Mouse (Mus musculus): ENCODE results near the gene Map3k19.

Map3k19 gene

DNA sequence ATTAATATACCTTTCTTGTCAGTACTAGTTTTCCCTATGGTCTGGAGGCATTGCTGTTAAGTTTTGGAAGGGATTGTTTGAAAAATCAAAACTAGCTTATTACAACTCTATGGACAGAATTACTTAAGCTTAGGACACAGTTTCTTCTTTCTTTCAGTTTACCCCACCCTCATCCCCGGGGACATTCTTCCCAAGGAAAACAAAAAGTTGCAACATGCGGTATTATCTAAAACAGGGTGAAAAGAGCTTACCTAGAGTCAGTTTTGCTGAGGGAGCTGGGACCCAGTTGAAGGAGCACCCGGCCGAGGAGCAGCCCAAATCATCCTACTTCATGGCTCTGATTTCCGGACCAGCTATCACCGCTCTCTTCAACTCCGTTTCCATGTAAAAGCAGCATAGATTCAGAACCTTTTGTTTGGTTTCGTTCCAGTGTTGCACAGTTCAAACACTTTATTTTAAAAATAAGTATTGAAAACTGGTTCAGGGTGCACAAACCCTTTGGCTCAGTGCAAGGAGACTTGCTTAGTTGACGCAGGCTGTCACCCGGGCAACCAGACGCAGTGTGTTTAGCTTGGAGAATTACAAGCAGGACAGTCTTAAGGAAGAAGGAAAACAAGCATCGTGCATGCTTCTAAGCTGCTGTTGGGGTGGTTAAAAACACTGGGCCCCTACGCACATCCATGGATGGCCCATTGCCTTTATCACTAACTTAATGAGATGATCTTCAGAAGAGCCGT, at the start of gene Map3k19:
Gene Map3k19, minus strand, starts transcription at position 546 of the 737 bp plus-strand sequence.
- DNase-seq (ENCODE audit: low spot score in 2 of 2), result no peak

DNA sequence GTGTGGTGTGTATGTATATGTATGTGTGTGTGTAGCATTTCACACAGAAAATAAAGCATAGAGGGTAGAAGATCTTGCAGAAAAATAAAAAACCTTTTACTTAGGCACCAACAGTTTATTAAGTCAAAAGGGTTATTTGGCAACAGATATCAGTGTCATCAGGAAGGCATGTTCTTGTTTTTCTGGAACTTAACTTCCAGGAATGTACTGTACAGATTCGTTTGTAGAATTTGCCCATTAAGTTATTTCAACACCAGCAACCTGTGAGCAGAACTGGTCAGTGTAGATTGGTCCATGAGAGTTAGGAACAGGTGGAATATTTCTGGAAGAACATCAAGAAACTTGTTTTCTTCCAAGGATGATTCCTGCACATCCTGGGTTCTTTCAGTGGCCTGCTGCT, 44.6 kb upstream of the Map3k19 start:
- no peak for DNase-seq (ENCODE audit: low spot score in 2 of 2)

DNA sequence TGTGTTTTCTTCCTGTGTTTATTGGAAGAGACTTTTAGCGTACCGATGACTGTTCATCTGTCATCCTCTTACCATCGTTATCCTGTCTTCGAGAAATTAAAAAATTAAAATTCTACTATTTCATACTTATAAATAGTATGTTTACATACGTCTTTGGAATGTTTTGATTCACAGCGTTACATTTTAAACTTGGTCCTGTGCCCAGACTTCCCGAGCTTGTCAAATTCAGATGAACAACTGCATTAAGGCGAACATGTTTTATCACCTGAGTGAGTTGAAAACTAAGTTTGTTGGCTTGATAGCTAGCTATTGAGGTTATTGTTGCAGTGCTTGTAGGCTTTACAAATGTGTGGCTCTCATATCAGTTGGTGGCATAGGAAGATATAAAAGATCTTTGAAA, 14.4 kb upstream of the Map3k19 start:
- DNase-seq (ENCODE audit: low spot score in 2 of 2), result no peak

DNA sequence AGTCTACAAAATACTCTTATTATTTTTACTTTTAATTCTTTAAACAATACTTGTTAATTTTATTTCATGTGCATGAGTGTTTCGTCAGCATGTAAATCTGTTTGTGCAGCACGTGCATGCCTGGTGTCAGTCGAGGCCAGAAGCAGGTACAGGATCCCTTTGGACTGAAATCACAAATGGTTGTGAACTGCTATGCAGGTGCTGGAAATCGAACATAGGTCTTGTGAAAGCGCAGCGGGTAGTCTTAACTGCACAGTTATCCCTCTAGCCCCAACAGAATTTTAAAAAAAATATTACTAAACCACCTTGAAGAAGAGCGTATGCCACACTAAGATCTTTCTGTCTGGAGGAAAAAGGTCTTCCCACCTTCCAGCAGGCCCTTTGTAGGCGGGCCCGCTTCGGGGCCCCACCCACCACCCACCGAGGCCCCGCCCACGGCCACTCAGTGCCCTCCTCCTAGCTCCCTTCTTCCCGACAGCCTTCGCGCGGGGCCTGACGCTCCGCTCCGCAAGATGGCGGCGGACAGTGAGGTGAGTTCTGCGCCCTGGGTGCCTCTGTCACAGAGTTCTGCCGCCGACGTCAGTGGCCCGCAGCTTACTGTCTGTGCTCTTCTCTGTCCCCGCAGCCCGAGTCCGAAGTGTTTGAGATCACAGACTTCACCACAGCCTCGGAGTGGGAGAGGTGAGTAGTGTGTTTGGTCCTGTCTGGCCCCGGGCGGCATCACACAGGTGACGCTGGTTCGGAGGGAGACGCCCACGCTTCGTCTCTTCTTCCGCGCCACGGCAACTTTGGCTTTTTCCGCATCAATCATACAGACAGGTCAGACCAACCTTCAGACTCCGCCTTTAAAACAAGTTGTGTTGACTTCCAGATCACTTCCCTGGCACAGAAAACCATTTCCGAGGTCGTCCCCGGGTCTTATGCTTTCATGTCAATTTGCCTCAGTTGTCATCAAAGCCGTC, 13.8 kb upstream of the Map3k19 start, which contains the start of gene Rab3gap1:
Gene Rab3gap1, plus strand, starts transcription at position 474 of the 962 bp plus-strand sequence.
- peak; percentile 88 to 95 for DNase-seq (ENCODE audit: low spot score in 2 of 2)

DNA sequence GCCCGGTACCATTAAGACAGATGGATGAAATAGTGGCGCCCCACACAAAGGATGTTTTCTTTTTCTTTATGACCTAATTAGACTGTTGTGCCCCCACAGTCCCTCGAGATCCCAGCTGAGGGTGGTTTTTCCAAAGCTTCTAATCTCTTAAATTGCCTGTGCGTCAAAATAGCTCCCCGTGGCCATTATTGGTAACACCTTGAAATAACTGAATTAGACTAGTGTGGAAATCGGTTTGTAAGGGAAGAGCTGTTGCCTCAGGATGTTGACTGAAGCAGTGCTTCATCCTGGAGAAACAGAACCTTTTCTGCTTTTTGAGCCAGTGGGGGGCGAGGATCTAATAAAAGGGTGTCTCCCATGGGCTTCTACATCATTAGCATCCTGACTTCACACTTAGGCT, 9.0 kb upstream of the Map3k19 start:
- no peak for DNase-seq (ENCODE audit: low spot score in 2 of 2)

DNA sequence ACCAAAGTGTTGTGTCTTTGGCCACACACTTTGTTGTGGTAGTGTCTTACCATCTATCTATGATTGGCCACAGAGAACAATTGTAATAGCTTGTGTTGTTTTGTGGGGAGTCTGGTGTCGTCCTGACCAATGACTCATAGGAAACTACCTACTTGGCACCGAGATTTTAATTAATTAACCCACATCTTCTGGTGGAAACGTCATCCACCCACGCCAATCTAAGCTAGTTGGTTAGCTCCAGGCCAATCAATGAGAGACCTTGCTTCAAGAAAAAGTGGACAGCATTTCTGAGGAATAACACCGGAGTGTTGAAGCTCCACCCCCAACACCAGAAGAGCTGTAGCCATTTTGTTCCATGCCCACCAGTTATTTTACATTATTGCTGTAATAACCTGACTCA, 7.1 kb upstream of the Map3k19 start:
- no peak for DNase-seq (ENCODE audit: low spot score in 2 of 2)

DNA sequence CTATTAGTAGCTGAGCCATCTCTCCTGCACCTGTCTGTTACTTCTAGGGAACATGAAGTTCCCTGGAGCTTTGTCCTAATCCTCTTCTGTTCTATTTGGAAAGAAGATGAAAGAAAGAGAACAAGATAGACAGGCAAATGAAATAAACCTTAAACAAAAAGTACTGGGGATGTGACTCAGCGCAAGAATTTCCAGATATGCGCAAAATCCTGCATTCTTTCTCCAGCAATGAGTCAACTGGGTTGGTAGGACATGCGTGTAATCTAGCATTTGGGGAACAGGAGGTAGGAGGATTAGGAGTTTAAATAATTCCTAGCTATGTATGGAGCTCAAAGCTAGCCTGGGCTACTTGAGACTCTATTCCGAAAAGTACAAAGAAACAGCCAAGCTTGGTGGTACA, 5.7 kb upstream of the Map3k19 start:
- DNase-seq (ENCODE audit: low spot score in 2 of 2), result no peak

DNA sequence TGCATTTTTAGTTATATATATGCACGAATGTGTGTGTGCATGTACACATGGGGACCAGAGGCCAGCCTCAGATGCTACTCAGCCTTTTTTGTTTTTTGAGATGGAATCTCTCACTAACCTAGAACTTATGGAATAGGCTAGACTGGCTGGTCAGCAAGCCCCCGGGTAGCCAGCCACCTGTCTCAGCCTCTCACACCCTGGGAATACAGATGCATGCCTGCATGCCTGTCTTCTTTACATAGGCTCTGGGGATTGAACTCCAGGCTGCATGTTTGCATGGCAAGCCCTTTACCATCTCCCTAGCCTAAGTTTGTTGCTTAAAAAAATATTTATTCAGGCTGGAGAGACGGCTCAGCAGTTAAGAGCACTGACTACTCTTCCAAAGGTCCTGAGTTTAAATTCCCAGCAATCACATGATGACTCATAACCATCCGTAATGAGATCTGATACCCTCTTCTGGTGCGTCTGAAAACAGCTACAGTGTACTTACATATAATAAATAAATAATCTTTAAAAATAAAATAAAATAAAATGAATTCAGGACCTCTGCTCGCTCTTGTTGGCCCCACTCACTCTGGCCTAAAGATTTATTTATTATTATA, 5.1 kb upstream of the Map3k19 start:
- DNase-seq (ENCODE audit: low spot score in 2 of 2), result no peak

DNA sequence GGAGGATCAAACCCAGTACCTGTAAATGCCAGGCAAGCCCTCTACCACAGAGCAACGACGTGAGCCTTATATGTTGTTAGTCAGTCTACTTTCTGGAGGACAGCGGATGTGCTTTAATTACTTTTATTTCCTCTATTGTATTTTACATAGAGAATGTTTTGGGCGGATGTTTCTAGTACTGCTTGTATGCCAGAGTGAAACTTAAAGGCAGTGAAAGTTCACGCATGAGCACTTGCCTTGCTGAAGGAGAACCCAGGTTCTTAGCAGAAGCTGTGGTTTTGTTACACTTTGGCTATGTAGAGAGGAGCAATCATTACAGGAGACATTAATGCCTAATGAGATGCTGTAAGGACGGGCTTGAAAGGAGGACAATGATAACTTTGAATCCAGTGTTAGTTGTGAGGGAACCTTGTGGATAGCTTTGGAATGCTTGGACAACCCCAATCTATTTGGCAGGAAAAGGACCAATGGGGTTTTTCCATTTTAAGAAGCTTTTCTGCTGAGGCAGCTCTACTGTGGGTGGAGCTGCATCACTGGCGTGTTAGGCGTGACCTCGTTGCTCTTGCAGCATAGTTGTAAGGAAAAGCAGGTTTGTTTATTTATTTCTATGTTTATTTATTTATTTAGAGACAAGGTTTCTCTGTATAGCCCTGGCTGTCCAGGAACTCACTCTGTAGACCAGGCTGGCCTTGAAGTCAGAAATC, 4.3 kb upstream of the Map3k19 start:
- DNase-seq (ENCODE audit: low spot score in 2 of 2), result no peak

DNA sequence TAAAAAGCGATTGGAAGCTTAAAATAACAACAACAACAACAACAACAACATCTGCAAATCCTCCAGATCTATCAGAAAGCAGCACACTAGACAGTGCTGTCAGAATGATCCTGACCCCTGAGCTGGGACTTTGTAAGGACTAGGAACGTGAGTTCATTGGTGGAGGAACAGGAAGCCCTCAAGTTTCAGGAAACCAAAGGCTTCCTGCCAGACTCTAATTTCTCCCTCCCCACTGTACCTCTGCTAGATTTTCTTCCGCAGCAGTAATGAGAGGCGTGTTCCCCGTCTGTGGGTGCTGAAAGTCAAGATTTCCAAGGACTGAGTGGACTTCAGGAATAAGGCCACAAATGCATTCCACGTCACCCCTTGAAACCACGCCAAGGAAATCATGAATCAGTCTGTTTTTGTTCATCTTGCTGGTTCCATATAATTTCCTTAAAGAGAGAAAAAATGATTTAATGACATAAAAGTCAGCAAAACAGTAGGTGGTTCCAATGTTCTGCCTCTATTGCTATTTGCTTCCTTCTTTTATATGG, 4.7 kb downstream of the Map3k19 start:
- DNase-seq (ENCODE audit: low spot score in 2 of 2), result no peak

DNA sequence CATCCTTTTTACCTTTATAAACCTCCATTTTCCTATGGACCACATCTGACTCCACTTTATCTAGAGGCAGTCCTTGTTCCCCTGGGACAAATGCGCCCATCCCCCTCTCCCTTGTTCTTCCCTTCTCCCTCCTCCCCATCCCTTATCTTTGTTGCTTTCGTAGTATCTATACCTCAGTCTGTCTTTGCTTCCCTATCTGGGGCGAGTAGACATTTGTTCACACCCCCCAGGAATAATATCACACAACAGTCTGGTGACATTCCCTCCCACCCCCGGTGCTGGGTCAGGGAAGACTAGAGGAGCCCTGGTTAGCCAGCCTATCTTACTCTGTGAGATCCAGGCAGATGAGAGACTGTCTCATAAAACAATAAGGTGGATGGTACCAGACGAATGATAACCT, 9.4 kb downstream of the Map3k19 start:
- no peak for DNase-seq (ENCODE audit: low spot score in 2 of 2)

DNA sequence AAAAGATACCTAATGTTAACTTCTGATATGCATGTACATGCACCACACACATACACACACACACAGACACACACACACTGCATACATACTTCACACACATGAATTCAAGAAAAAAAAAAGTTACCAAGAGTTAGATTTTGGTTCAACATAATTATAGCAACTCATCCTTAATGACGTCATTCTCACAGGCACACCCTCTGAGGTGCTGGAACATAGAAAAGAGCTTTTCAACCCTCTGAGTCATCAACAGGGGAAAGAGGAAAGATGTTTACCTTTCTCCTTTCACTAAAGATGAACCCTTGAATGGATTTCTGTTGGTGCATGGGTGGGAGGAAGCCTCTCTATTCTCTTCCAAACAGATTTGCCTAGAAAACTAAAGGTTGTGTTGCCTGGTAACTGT, 16.2 kb downstream of the Map3k19 start:
- DNase-seq (ENCODE audit: low spot score in 2 of 2), result no peak

DNA sequence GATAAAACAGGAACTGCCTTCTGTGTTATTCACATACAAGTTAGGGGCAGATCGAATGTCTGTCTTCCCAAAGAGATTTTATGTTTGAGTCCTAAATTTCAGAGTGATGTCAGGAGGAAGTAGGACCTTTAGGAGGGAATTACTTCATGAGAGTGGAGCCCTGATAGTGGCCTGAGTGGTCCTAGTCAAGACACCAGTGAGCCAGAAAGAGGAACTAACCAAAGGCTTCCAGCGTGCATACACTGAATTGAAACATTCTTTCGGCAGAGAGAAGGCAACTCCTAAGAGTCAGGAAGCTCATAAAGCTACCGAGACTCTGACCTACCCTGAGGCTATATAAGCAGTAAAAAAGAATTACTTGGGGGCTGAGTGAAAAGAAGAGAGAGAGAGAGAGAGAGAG, 18.2 kb downstream of the Map3k19 start:
- DNase-seq (ENCODE audit: low spot score in 2 of 2), result no peak

DNA sequence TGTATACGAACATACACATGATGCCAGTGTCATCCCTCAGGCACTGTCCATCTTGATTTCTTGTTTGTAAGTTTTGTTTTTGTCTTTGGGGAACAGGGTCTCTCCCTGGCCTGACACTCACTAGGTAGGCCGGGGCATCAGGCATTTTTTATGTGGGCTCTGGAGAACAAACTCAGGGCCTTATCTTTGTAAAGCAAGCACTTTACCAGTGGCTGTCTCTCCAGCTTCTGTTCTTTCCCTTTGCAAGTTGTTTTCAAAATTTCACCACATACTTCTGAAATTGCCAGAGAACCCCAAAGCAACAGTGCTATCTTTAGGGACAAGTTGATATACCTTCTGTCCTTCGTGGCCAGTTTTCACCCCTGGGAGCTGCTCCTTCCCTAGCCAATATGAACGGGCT, 20.6 kb downstream of the Map3k19 start:
- DNase-seq (ENCODE audit: low spot score in 2 of 2), result no peak

DNA sequence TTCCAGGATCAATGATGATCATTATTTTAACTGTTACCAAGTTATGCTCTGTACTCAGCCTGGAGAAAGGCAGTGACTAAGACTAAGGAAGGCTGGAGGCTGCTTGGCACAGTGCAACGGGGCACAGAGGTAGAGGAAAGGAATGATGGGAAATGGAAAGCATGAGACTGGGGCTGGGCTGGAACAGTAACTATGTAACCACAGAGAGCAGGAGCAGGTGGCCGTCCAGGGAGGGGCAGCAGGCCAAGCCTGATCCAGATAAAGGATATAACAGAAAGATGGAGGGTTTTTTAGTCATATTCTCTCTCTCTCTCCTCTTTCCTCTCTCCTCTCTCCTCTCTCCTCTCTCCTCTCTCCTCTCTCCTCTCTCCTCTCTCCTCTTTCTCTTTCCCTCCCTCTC, 21.1 kb downstream of the Map3k19 start:
- DNase-seq (ENCODE audit: low spot score in 2 of 2), result no peak

DNA sequence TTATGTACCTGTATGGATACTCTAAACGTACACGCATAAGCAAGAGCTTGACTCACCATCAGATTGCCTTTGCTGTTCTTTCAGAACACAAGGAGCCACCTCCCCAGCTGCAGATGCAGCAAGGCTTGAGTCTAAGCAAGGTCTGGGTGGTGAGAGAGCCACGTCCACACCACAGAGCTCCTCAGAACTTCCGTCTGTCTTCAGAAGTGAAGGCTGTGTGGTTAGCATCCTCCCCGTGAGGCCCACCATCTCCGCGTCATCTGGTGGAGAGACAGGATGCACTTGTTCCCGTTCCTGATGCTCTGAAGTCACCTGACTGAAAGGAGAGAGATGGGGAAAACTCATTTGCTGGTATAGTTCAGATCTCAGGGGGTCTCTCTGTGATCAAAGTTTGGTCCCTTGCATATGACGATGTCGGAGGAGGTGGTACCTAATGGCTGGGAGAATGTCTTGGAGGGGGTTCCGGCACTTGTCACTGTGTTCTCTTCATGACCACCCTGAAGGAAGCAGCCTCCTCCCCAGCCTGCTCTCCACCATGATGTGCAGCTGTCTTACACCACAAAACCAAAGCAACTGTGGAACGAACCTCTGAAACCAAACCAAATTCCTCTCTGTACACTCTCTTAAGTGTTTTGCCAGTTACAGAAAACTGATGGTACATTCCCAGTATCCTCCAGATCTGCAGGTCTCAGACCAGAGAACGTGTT, 24.5 kb downstream of the Map3k19 start:
- DNase-seq (ENCODE audit: low spot score in 2 of 2), result peak in 1 of 2 experiments; percentile 24

DNA sequence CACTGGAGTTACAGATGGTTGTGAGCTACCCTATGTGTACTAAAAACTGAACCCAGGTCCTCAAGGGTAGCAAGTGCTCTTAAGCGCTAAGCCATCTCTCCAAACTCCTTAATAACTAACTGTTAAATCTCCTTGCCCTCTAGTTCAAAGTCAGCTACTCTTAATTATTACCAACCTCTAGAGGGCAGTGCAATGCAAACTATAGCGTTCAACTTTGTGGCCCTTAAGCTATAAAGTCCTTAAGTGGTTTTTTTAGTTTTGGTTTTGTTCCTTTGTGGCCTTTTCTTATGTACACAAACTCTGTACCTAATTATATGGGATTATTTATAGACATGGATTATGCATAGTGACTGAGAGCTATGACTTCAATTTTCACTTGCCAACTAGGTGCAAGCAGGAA, 27.5 kb downstream of the Map3k19 start:
- DNase-seq (ENCODE audit: low spot score in 2 of 2), result peak in 1 of 2 experiments; percentile 26

DNA sequence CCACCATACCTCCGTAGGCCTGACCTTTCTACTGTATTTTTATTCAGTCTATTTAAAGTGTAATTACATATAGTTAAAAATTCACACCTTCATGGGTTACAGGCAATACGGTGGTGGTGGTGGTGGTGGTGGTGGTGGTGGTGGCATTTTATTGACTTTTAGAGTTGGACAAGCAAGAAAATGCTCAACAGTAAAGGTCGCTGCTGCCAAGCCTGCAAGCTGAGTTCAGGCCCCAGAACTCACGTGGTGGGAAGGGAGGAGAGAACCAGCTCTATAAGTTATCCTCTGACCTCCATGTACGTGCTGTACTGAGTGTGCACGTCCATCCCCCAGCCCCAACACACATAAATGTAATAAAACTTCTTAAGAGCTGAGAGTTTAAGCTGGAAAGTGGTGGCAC, 38.5 kb downstream of the Map3k19 start:
- no peak for DNase-seq (ENCODE audit: low spot score in 2 of 2)

DNA sequence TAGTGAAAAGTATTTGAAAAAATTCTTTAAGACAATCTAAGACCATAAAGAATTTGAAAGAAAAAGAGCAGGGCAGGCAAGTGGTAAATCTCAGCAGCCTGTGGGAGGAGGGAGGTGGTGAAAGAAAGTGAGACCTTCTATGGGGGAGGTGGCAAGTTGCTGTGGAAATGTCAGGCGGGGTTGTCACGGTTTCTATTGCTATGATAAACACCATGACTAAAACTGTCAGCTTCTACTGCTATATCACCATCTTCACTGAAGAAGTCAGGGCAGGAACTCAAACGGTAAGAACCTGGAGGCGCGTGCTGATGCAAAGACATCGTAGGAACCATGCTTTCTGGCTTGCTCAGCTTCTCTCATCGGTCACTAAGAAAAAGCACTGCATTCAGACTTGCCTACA, 41.9 kb downstream of the Map3k19 start:
- DNase-seq (ENCODE audit: low spot score in 2 of 2), result no peak

DNA sequence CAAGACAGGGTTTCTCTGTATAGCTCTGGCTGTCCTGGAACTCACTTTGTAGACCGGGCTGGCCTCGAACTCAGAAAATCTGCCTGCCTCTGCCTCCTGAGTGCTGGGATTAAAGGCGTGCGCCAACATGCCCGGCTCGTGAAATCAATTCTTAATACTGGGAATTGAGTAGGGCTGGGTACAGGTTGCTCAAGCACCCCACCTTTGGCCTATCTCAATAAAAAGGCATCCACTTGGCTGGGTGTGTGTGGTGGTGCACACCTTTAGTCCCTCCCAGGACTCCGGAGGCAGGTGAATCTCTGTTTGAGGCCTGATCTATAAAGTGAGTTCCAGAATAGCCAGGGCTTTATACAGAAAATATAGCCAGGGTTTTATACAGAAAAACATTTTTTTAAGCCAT, 46.2 kb downstream of the Map3k19 start:
- no peak for DNase-seq (ENCODE audit: low spot score in 2 of 2)

DNA sequence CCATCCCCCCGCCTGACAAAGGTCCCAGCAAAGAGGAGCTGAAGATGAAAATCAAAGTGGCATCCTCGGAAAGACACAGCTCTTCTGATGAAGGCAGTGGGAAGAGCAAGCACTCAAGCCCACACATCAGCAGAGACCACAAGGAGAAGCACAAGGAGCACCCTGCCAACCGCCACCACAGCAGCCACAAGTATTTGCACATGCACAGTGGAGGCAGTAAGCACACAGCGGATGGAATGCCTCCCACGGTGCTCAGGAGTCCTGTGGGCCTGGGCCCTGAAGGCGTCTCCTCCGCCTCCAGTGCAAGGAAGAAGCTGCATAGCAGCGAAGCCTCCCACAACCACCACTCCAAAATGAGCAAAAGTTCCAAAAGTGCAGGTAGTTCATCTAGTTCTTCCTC, 51.9 kb downstream of the Map3k19 start:
- no peak for DNase-seq (ENCODE audit: low spot score in 2 of 2)
